Mouse (Mus musculus) cortical plate, adult 2 months (tissue): ENCODE data around the gene Wdr77.

Experiments
- CTCF ChIP-seq: fragments of 200-500 bp; IDR thresholded peaks from 2 replicates; pipeline ENCODE4 v1.5.1; 2011; ENCODE audit warnings: mild to moderate bottlenecking, control low read depth, low read length; ENCODE audit not compliant: insufficient read depth; ENCODE audit errors: extremely low read depth
- POLR2A ChIP-seq: fragments of 200-500 bp; IDR thresholded peaks from 2 replicates; pipeline ENCODE4 v1.6.1; 2011; ENCODE audit warnings: mild to moderate bottlenecking, low read length, control low read depth; ENCODE audit not compliant: insufficient read depth; ENCODE audit errors: extremely low read depth

DNA sequence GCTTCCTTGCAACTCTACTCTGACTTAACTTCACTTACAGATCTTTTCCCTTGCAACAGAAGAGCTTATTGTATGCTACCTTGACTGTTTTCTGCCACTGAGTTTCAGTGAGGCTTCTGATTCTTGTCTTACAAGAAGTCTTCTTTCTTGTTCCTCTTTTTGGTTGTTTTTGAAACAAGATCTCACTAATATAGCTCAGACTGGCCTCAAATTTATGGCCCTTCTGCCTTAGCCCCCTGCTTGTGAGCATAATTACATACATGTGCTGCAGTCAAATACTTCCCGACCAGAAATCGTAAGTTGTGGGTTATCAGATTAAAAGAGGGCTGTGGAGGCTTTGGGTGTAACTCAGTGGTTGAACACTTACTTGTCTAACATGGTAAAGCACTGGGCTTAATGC is 35.6 kb downstream of the Wdr77 start:
- no peak for TF ChIP-seq POLR2A
- TF ChIP-seq CTCF: no peak
